Mouse (Mus musculus) forebrain, embryonic 16.5 days (tissue): Measurements from ENCODE around the gene Cd247. TPM values are rescaled to one million over a fixed set of nuclear protein-coding genes. Genes with fewer than 3 reads are reported as not detected.

Experiments
- ATAC-seq: fragments of 200-750 bp; cut with Nextera tagmentation; 2 replicates; pipeline ENCODE4 v1.8.0; 2017; ENCODE audit warnings: mild to moderate bottlenecking, moderate library complexity
- H3K27ac ChIP-seq: fragments of 300-500 bp; sonication (generic); 2 replicates; pipeline ENCODE4 v1.5.1; 2014; ENCODE audit warnings: low read length, control low read depth
- H3K27me3 ChIP-seq: fragments of 300-500 bp; sonication (generic); replicated peaks from 2 replicates; pipeline ENCODE4 v1.6.1; 2014; ENCODE audit warnings: low read length; ENCODE audit not compliant: control insufficient read depth, insufficient read depth
- H3K36me3 ChIP-seq: fragments of 300-500 bp; sonication (generic); 2 replicates; pipeline ENCODE4 v1.6.1; 2014; ENCODE audit not compliant: control insufficient read depth, insufficient read depth
- H3K4me1 ChIP-seq: fragments of 300-500 bp; sonication (generic); replicated peaks from 2 replicates; pipeline ENCODE4 v1.6.1; 2014; ENCODE audit warnings: low read length; ENCODE audit not compliant: control insufficient read depth, insufficient read depth
- H3K4me2 ChIP-seq: fragments of 300-500 bp; sonication (generic); 2 replicates; pipeline ENCODE4 v1.6.1; 2014; ENCODE audit warnings: mild to moderate bottlenecking, low read length, control low read depth
- H3K4me3 ChIP-seq: fragments of 300-500 bp; sonication (generic); replicated peaks from 2 replicates; pipeline ENCODE4 v1.5.1; 2014; ENCODE audit warnings: mild to moderate bottlenecking, low read length, control low read depth
- H3K9ac ChIP-seq: fragments of 300-500 bp; sonication (generic); replicated peaks from 2 replicates; pipeline ENCODE4 v1.6.1; 2014; ENCODE audit warnings: low read depth, low read length, control low read depth
- H3K9me3 ChIP-seq: fragments of 300-500 bp; sonication (generic); 2 replicates; pipeline ENCODE4 v1.6.1; 2016; ENCODE audit warnings: low read length; ENCODE audit not compliant: control insufficient read depth
- WGBS: fragments of 180-500 bp; shearing (Covaris S2); extraction: QIAGEN DNeasy Blood & Tissue Kit; methylation state at CpG from one replicate; pipeline ENCODE4 v1.1.7; 2014; 5-methylcytosine and 5-hydroxymethylcytosine counted together
- polyA plus RNA-seq: library from polyadenylated mRNA; unstranded; fragments of >200 nt; fragmentation: Nextera tagmentation; extraction: Ambion mirVana; gene quantifications from 2 replicates; pipeline ENCODE4 v1.2.1, GENCODE M21; 2015

Cd247 gene
- polyA plus RNA-seq, 1 experiment from 2014 or later = 2.1 TPM

DNA sequence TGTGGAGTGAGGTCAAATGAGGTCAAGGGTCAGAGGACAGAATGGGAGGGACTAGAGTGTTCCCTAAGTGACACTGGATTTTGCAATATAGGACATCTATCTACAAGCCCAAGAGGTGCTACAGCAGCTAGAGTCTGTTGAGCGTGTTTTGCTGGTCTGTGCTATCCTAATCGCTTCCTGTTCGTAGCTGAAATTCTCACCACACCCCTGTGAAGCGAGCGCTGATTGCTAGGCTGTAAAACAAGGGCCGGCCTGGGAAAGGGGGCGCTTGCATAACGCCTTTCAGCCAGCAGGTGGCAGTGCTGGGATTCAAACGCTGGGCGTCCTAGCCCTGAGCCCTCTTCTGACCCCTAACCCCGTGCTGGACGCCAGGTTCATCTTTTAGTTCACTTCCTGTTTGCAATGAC, 17.0 kb upstream of the Cd247 start:
- no peak overlapping the region for H3K27ac ChIP-seq
- H3K4me1 ChIP-seq = peaks cover 6% of the 10 kb centered on the region
- no peaks in the 10 kb centered on the region for H3K9me3 ChIP-seq
- peak; percentile 72 for ATAC-seq
- peak overlapping the region; percentile 32; the same call in 1 of the 2 replicates for H3K4me2 ChIP-seq
- H3K9ac ChIP-seq = no peak overlapping the region
- WGBS = under 1% methylated on average over 12 of the region's 12 CpGs
- H3K4me3 ChIP-seq = no peak overlapping the region
- H3K36me3 ChIP-seq = no peaks in the 10 kb centered on the region
- 0 out of 2 replicates have a peak, but pooled peaks cover 3% of the 10 kb centered on the region for H3K27me3 ChIP-seq

DNA sequence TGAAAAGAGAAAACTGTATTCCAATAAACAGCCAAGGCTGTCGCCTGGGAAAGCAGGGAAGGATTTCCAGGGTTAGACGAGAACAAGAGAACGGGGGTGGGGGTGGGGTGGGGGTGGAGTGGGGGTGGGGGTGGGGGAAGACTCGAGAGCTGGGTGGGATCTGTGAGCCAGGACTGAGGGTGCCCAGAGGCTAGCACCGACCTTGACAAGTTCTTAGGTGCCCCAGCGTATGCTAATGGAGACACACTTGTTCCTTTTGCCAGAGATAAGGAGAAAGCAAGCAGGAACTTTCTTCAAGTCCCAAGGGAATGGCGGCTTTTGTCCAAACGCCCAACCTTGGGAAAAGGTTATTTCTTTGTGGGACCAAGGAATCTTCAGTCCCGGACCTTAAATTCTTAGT, 16.5 kb upstream of the Cd247 start:
- 54% methylated on average over 9 of the region's 9 CpGs for WGBS
- no peaks in the 10 kb centered on the region for H3K36me3 ChIP-seq
- peak overlapping the region; percentile 32; the same call in 1 of the 2 replicates for H3K4me2 ChIP-seq
- no peak for ATAC-seq
- H3K9me3 ChIP-seq = no peaks in the 10 kb centered on the region
- 0 out of 2 replicates have a peak, but pooled peaks cover under 1% of the 10 kb centered on the region for H3K27me3 ChIP-seq
- peaks cover 6% of the 10 kb centered on the region for H3K4me1 ChIP-seq
- no peak overlapping the region for H3K9ac ChIP-seq
- no peak overlapping the region for H3K4me3 ChIP-seq
- no peak overlapping the region for H3K27ac ChIP-seq

DNA sequence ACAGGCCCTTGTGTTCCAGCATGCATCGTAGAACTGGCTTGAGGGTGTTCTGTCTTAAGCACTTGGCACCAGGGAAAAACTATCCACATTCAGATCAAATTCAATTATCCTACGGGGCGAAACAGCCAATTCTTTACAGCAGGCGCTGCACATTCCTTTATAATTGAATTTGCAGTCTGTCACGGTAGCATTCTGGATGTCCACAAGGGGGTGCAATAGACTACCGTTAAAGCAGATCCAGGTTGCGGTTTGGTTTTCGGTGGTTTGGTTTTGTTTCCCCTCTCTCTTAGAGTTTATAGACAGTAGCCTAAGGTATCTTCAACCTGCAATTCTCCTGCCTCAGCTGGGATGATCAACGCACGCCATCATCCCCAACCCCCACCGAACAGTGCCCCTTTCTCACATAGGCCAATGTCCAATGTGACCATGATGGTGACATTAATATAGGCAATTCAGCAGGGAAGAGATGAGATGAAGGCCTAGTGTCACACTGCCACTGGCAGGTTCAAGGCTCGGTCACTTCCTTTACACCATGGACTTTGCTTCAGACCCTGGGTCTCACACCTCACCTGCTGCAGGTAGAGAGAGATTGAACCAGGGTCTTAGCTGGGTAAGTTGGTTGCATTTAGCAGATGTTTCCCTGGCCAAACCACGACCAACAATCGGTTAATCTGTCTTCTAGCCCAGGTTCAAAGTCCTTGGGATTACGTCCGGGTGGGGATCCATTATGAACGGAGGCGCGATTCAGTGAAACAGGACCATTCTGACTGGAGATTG, 12.8 kb upstream of the Cd247 start:
- no peaks in the 10 kb centered on the region for H3K9me3 ChIP-seq
- no peak overlapping the region for H3K27ac ChIP-seq
- no peaks in the 10 kb centered on the region for H3K36me3 ChIP-seq
- ATAC-seq = peak; percentile 24
- WGBS = 39% methylated on average over 19 of the region's 19 CpGs
- peaks cover 11% of the 10 kb centered on the region for H3K4me1 ChIP-seq
- H3K9ac ChIP-seq = no peak overlapping the region
- H3K4me3 ChIP-seq = no peak overlapping the region
- H3K4me2 ChIP-seq = no peak overlapping the region
- no peaks in the 10 kb centered on the region for H3K27me3 ChIP-seq

- H3K27ac ChIP-seq = no peak overlapping the region
- peak; percentile 62 for ATAC-seq
- no peaks in the 10 kb centered on the region for H3K9me3 ChIP-seq
- peaks cover 8% of the 10 kb centered on the region for H3K4me1 ChIP-seq
- 2% methylated on average over 13 of the region's 13 CpGs for WGBS
- H3K9ac ChIP-seq = 0 out of 2 replicates have a peak overlapping the region, but pooled peaks have one; percentile 25
- H3K4me3 ChIP-seq = peak overlapping the region; percentile 41
- 0 out of 2 replicates have a peak, but pooled peaks cover 3% of the 10 kb centered on the region for H3K27me3 ChIP-seq
- H3K4me2 ChIP-seq = peak overlapping the region; percentile 70
- no peaks in the 10 kb centered on the region for H3K36me3 ChIP-seq
Measured at GRCm38 (mm10) chr1:165779954-165780585, 8.4 kb upstream of the Cd247 start.

DNA sequence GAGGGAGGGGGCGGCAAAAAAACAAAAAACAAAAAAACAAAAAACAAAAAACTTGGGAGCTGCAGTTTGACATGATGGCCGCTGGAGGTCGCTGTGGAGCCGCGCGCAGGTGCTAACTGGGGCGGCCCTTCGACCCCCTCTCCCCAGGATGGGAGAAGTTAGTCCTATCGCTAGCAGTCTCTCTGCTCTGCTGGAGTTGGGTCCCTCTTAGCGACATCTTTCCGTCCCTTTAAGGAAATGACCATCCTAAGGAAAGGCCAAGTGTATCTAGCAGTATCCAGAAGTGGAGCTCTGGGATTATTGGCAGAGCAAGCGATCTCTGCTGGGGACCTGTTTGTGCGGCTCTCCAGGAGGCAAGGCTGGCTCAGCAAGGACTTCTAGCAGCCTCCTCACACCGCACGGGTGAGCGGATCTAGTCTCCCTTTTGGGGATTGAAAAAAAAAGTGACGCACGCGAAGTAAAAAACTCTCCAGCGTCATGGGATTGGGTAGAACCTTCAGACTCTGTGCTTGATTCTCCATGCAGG, 7.8 kb upstream of the Cd247 start:
- H3K9ac ChIP-seq = 0 out of 2 replicates have a peak overlapping the region, but pooled peaks have one; percentile 3
- 1% methylated on average over 20 of the region's 20 CpGs for WGBS
- H3K27ac ChIP-seq = no peak overlapping the region
- H3K4me3 ChIP-seq = peak overlapping the region; percentile 41
- H3K4me1 ChIP-seq = peaks cover 8% of the 10 kb centered on the region
- H3K9me3 ChIP-seq = no peaks in the 10 kb centered on the region
- peak; percentile 66 for ATAC-seq
- 0 out of 2 replicates have a peak, but pooled peaks cover 3% of the 10 kb centered on the region for H3K27me3 ChIP-seq
- no peaks in the 10 kb centered on the region for H3K36me3 ChIP-seq
- peak overlapping the region; percentile 70 for H3K4me2 ChIP-seq

- H3K9ac ChIP-seq = no peak overlapping the region
Measured at GRCm38 (mm10) chr1:165781426-165781825, 7.1 kb upstream of the Cd247 start.

DNA sequence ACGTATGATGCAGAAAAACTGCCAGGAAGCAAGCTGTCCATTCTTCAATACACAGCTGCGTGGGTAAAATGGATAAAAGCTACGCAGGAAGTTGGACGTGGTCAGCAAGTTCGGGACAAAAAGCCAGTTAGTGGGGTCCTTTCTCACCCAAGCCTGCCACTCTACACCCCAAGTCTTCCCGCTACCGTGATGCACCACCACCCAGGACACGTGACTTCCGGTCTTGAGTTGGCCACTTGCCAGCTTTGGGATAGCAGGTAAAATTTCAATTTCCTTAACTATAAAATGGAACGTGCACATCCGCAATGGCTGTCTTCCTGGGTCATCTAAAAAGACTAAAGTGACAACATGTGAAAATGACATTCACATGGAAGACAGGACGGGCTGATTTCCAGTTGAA, 6.6 kb upstream of the Cd247 start:
- WGBS = 91% methylated on average over 12 of the region's 12 CpGs
- no peak overlapping the region for H3K4me2 ChIP-seq
- no peaks in the 10 kb centered on the region for H3K9me3 ChIP-seq
- no peak overlapping the region for H3K4me3 ChIP-seq
- no peaks in the 10 kb centered on the region for H3K36me3 ChIP-seq
- H3K4me1 ChIP-seq = peaks cover 12% of the 10 kb centered on the region
- 0 out of 2 replicates have a peak, but pooled peaks cover 3% of the 10 kb centered on the region for H3K27me3 ChIP-seq
- no peak for ATAC-seq
- H3K27ac ChIP-seq = no peak overlapping the region
- no peak overlapping the region for H3K9ac ChIP-seq

More at GRCm38 (mm10) chr1:165781426-165781825, 7.1 kb upstream of the Cd247 start:
- no peak for ATAC-seq
- no peak overlapping the region for H3K27ac ChIP-seq
- WGBS = 85% methylated on average over 9 of the region's 9 CpGs
- H3K4me1 ChIP-seq = peaks cover 12% of the 10 kb centered on the region
- H3K27me3 ChIP-seq = 0 out of 2 replicates have a peak, but pooled peaks cover 3% of the 10 kb centered on the region
- H3K4me3 ChIP-seq = no peak overlapping the region
- no peak overlapping the region for H3K4me2 ChIP-seq
- H3K36me3 ChIP-seq = no peaks in the 10 kb centered on the region
- no peaks in the 10 kb centered on the region for H3K9me3 ChIP-seq

DNA sequence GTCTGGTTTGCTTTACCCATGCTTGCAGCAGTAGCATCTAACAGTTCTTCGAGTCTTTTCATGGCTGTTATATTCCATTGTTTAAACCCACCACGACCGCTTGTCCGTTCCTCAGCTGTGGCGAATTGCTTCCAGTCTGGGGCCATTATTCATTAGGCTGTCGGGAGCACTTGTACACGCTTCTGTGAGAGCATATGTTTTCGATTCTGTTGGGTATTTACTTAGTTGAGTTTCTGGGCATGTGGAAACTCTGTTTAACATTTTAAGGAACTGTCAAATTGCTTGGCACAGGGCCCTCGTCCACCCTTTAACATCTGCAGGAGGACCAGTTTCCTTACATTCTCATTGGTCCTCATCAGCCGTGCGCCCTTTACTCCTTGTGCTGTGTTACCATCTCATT, 2.2 kb upstream of the Cd247 start:
- Histone ChIP-seq H3K27ac (peak overlapping the region; percentile 34; the same call in 1 of the 2 replicates), H3K4me3 (no peak overlapping the region), H3K9me3 (no peaks in the 10 kb centered on the region), H3K36me3 (no peaks in the 10 kb centered on the region), H3K4me2 (peak overlapping the region; percentile 20; the same call in 1 of the 2 replicates), H3K9ac (no peak overlapping the region), H3K4me1 (peaks cover 4% of the 10 kb centered on the region; the same call in 1 of the 2 replicates), H3K27me3 (0 out of 2 replicates have a peak, but pooled peaks cover 3% of the 10 kb centered on the region)
- ATAC-seq = peak; percentile 67
- 30% methylated on average over 11 of the region's 11 CpGs for WGBS

DNA sequence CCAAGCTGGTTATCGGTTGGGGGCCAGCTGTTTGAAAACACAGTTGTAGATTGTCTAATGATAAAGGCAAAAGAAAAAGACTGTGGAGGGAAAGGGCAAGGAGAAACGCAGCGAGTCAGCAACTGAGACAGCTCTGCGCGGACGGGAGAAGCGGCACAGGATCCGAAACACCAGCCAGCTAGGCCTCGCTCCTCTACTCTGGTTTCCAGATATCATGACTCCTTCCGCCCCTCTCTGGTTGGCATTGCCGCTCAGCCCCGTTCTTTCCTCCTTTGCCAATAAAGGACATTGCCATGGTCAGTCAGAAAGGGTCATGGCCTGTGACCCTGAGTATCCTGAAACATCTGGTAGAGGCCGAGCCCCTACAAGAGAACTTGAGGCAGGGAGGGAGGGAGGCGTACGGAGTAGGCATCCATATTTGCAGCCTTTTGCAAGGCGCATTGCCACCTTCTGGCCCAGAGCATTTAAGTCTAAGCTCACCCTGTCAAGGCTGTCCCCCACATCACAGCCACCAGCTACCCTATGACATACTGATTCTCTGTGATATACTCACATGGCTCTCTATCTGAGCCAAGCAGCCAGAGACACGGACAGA, 682 bp downstream of the Cd247 start:
- WGBS = 89% methylated on average over 17 of the region's 17 CpGs
- no peak overlapping the region for H3K4me2 ChIP-seq
- ATAC-seq = no peak

More for the DNA sequence above, 682 bp downstream of the Cd247 start:
- no peaks in the 10 kb centered on the region for H3K9me3 ChIP-seq
- H3K36me3 ChIP-seq = no peaks in the 10 kb centered on the region
- no peak overlapping the region for H3K9ac ChIP-seq
- no peaks in the 10 kb centered on the region for H3K27me3 ChIP-seq
- peaks cover 4% of the 10 kb centered on the region; the same call in 1 of the 2 replicates for H3K4me1 ChIP-seq
- no peak overlapping the region for H3K4me3 ChIP-seq
- no peak overlapping the region for H3K27ac ChIP-seq
